Mouse (Mus musculus) forebrain, embryonic 10.5 days (tissue): ENCODE results near the gene Plxnb2. TPM values are rescaled to one million over a fixed set of nuclear protein-coding genes. Genes with fewer than 3 reads are reported as not detected.

ENCODE experiments used
- DNase-seq: peaks from one replicate; pipeline ENCODE4 v3.0.0-alpha.2; 2017; ENCODE audit warnings: low spot score; ENCODE audit errors: extremely low spot score
- H3K27ac ChIP-seq: fragments of 300-500 bp; sonication (generic); 2 replicates; pipeline ENCODE4 v1.5.1; 2016; ENCODE audit warnings: mild to moderate bottlenecking
- H3K27me3 ChIP-seq: fragments of 300-500 bp; sonication (generic); 2 replicates; pipeline ENCODE4 v1.6.1; 2016; ENCODE audit warnings: mild to moderate bottlenecking; ENCODE audit not compliant: poor library complexity, severe bottlenecking
- H3K36me3 ChIP-seq: fragments of 300-500 bp; sonication (generic); replicated peaks from 2 replicates; pipeline ENCODE4 v1.6.1; 2016; ENCODE audit warnings: mild to moderate bottlenecking, moderate library complexity
- H3K4me1 ChIP-seq: fragments of 300-500 bp; sonication (generic); 2 replicates; pipeline ENCODE4 v1.6.1; 2016
- H3K4me3 ChIP-seq: fragments of 300-500 bp; sonication (generic); 2 replicates; pipeline ENCODE4 v1.5.1; 2016; ENCODE audit warnings: mild to moderate bottlenecking, moderate library complexity
- H3K9me3 ChIP-seq: fragments of 300-500 bp; sonication (generic); 2 replicates; pipeline ENCODE4 v1.6.1; 2016; ENCODE audit warnings: mild to moderate bottlenecking, moderate library complexity
- WGBS: fragments of 180-500 bp; shearing (Covaris S2); methylation state at CpG from one replicate; pipeline ENCODE4 v1.1.7; 2016; 5-methylcytosine and 5-hydroxymethylcytosine counted together
- polyA plus RNA-seq: library from polyadenylated mRNA; unstranded; fragments of >200 nt; fragmentation: Nextera tagmentation; extraction: Ambion mirVana; gene quantifications from 2 replicates; pipeline ENCODE4 v1.2.1, GENCODE M21; 2016

Plxnb2 gene
- polyA plus RNA-seq, 1 experiment from 2014 or later = 155 TPM

DNA sequence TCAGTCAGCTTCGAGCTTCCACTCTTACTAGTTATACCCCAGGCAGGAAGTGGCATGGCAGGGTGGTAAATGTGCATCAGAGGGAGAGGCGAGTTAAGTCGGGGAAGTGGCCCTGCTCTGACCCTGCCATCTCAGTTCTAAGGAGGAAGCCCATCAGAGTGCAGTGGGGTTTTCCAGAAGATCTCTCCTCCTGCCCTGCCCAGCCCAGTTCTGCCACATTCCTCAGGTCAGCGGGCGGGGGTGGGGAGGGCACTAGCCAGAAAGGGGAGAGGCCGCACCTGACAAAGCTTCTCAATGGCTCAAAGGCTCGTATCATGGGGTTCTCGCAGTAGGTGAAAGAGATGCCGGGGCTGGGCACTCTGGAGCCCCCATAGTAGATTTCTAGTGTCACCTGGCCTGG, 19.2 kb downstream of the Plxnb2 start:
- Histone ChIP-seq H3K36me3 (peaks cover 100% of the 10 kb centered on the region), H3K9me3 (no peaks in the 10 kb centered on the region), H3K27ac (no peak overlapping the region), H3K4me3 (no peak overlapping the region), H3K4me1 (no peaks in the 10 kb centered on the region), H3K27me3 (no peaks in the 10 kb centered on the region)
- 93% methylated on average over 9 of the region's 9 CpGs for WGBS
- no peak for DNase-seq

DNA sequence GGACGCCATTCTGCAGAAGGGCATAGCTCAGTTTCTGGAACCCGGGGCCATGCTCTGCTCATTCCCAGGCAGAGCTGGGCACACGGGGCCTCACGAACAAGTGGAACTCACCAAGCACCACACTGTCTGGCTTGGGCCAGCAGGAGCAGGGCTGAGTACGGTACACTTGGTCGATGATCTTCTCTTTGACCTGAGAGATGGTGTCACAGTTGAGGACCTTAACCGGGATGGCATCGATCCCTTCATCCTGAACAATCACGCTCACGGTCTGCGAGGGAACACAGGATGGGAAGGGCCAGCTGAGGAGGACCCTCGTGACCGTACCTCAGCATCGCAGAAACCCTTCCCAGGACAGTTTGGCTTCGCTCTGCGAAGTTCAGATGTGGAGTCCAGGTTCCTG, 22.1 kb downstream of the Plxnb2 start:
- Histone ChIP-seq H3K9me3 (no peaks in the 10 kb centered on the region), H3K27ac (no peak overlapping the region), H3K4me3 (no peak overlapping the region), H3K27me3 (no peaks in the 10 kb centered on the region), H3K4me1 (peaks cover 7% of the 10 kb centered on the region), H3K36me3 (peaks cover 100% of the 10 kb centered on the region)
- no peak for DNase-seq
- WGBS = 93% methylated on average over 16 of the region's 16 CpGs

DNA sequence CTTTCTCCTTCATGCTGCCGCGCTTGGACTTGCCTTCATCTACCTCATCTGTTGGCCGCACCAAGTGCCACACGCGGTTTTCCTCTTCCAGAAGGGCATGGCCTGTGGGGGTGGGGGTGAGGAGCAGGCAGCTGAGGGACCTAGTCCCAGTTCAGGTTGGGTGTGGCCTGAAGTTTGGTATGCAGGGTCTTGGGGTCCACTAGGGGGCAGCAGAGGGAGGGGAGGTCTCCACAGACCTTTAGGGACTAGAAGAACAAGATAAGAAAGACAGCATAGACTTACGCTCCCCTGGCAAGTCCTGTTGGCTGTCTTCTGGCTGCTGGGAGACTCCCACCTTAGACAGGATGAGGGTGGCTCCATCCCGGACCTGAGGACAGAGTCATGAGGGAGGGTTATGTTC, 22.6 kb downstream of the Plxnb2 start:
- peak; percentile 73 for DNase-seq
- Histone ChIP-seq H3K4me1 (peaks cover 10% of the 10 kb centered on the region), H3K27ac (no peak overlapping the region), H3K36me3 (peaks cover 98% of the 10 kb centered on the region), H3K4me3 (no peak overlapping the region), H3K27me3 (no peaks in the 10 kb centered on the region), H3K9me3 (no peaks in the 10 kb centered on the region)
- WGBS = 68% methylated on average over 7 of the region's 7 CpGs

DNA sequence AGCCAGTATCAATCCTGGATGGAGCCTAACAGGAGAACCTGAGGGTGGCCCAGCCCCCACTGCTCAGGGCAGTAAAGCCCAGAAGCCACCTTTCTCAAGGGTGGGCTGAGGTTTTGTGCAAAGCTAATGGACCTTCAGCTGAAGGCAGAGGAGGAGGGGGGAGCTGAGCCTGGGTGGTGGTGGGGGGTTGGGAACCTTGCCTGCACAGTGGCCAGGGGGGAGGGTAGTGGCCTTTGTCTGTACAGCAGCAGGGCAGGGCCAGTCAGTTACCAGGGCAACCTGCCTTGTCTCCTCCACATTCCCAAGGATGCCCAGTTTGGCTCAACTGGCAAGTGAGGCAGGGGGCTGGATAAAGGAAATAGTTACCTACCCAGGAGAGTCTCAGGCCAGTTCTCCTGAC, 28.3 kb downstream of the Plxnb2 start:
- H3K4me3 ChIP-seq = peak overlapping the region; percentile 32; the same call in 1 of the 2 replicates
- DNase-seq = peak; percentile 81
- no peaks in the 10 kb centered on the region for H3K9me3 ChIP-seq
- peak overlapping the region; percentile 86 for H3K27ac ChIP-seq
- H3K27me3 ChIP-seq = peaks cover 18% of the 10 kb centered on the region
- H3K4me1 ChIP-seq = peaks cover 64% of the 10 kb centered on the region
- peaks cover 41% of the 10 kb centered on the region for H3K36me3 ChIP-seq

DNA sequence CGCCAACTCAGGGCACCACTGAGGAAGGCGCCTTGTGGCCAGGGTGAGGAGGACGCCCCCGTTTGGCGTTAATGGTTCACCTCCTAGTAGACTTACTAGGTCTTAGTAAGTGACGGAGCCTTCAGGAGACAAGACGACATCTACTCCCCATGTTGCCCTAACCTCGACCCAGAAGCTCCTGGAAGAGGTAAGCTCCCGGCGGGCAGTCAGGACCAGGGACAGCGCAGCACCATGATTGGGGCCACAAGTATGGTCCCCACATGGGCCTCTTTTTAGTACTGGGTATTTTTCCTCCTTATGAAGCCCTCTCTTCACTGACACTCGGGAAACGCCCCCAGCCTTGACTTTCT, 30.6 kb downstream of the Plxnb2 start:
- Histone ChIP-seq H3K9me3 (no peaks in the 10 kb centered on the region), H3K4me3 (peak overlapping the region; percentile 84), H3K36me3 (peaks cover 30% of the 10 kb centered on the region), H3K27ac (peak overlapping the region; percentile 96), H3K4me1 (peaks cover 83% of the 10 kb centered on the region), H3K27me3 (peaks cover 41% of the 10 kb centered on the region)
- 1% methylated on average over 13 of the region's 13 CpGs for WGBS
- peak; percentile 53 for DNase-seq

DNA sequence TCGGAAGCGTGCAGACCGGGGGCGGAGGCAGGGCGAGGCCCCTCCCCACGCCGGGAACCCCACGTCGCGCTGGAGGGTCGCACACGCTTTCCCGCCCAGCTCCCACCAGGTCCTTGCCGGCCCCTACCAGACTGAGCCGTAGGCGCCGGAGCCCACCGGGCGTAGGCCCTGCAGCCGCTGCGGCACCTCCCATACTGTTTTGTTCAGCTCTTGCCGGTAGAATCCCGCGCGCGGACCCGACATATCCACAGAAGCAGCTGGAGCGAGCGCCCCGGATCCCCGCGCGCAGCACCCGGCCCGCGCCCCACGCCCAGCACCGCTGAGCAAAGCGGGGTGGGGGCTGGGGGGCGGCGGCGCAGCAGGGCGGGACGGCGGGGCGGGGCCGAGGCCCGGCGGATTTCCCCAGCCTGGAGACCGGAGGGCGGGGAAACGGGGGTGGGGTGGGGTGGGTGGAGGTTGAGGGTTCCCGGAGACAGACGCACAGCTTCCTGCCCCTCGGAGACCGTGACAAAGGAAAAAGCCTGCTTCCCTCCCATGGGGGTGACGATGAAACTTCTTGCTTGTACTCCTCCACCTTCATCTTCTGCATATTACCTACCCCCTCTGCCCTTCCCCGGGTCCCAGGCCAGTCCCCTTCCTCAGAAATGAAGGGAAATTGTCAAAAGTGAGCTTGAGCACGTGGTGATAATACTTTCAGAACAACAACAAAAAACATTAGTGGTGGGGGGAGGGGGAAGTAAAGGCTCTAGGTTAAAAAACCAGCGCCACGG, 31.1 kb downstream of the Plxnb2 start, which contains the start of gene Mapk11:
Mapk11 (minus strand) TSS at position 358 of the 770 bp plus-strand sequence.
- Histone ChIP-seq H3K27ac (peak within 1 kb of the TSS; percentile 96), H3K4me1 (peaks cover 83% of the 10 kb centered on the region), H3K36me3 (peaks cover 30% of the 10 kb centered on the region), H3K9me3 (no peaks in the 10 kb centered on the region), H3K4me3 (peak within 1 kb of the TSS; percentile 84), H3K27me3 (peaks cover 47% of the 10 kb centered on the region)
- under 1% methylated on average over 59 of the region's 61 CpGs for WGBS
- peak; percentile 65 for DNase-seq

DNA sequence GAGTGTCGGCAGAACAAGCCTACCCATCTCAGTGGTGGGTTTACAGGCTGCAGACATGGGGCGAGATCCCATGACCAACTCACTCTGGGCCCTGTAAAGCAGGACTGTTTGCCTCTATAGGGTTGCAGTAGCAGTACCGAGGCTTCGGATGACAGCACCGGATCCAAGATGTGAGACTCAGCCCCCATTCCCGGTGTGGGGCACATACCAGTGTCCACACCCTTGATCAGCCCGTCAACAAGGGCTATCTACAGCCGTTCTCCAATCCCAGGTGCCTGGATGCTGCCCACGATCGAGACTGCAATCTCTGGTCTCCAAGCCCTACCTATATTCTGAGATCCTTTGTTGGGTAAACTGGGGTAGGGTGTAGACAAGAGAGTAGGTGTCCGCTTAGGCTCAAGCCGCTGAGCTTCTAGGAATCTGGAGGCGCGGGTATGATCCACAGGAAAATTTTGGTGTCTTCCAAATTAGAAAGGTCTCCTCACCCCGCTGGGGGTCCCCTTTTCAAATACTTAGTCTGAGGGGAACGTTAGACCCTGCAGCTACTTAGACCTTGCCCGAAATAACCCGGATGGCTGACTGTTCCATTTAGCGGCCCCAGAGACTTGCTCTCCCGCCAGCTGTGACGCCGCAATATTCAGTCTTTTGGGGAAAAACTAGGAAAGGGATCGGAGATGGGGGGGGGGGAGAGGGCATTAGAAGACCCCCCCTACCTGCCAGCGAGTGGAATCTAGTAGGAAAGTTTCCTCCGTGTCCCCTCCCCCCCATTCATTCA, 31.9 kb downstream of the Plxnb2 start:
- Histone ChIP-seq H3K36me3 (peaks cover 30% of the 10 kb centered on the region), H3K4me3 (peak overlapping the region; percentile 84), H3K27ac (peak overlapping the region; percentile 96), H3K4me1 (peaks cover 77% of the 10 kb centered on the region), H3K9me3 (no peaks in the 10 kb centered on the region), H3K27me3 (peaks cover 47% of the 10 kb centered on the region)
- DNase-seq = no peak
- 4% methylated on average over 25 of the region's 25 CpGs for WGBS

DNA sequence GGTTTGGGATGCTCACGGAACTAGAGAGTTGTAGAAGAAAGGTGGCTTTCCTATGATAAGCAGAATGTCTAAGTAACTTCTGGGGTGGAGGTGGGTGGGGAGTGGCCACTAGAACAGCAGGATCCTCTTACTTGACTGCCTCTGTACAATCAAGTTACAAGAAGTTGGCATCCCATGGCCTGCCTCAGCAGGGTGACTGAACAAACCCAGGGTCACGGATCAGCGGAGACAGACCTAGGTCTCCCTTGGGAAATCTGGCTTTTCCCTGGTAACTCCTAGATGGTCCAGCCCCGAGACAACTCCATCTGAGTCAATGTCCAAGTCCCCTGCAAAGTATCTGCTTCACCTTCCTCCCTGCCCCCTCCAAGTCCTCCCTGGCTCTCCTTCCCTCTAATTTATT, 32.7 kb downstream of the Plxnb2 start:
- 51% methylated on average over 4 of the region's 4 CpGs for WGBS
- 0 out of 2 replicates have a peak overlapping the region, but pooled peaks have one; percentile 30 for H3K27ac ChIP-seq
- H3K4me1 ChIP-seq = peaks cover 72% of the 10 kb centered on the region
- H3K36me3 ChIP-seq = peaks cover 33% of the 10 kb centered on the region
- peak overlapping the region; percentile 84 for H3K4me3 ChIP-seq
- H3K27me3 ChIP-seq = peaks cover 47% of the 10 kb centered on the region
- no peak for DNase-seq
- H3K9me3 ChIP-seq = no peaks in the 10 kb centered on the region

DNA sequence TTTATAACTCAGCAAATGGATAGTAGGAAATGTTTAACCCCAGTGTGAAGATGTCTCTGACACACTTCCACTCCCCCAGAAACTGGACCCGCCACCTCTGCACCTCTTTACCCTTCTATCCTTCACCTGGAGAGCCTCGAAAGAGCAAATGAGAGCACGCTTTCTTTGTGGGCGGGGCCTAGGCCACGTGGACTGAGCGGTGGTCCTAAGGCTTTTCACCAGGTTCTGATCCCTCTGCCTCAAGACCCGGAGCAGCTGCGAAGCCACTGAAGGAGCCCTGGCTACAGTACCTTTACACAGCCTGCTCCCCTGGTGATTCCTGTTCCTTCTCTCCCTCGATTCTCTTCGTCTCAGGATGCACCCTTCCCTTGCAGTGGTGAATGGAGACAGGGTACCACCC, 33.1 kb downstream of the Plxnb2 start:
- 0 out of 2 replicates have a peak overlapping the region, but pooled peaks have one; percentile 30 for H3K27ac ChIP-seq
- no peak for DNase-seq
- H3K27me3 ChIP-seq = peaks cover 50% of the 10 kb centered on the region
- H3K4me1 ChIP-seq = peaks cover 68% of the 10 kb centered on the region
- H3K4me3 ChIP-seq = peak overlapping the region; percentile 84
- 25% methylated on average over 10 of the region's 10 CpGs for WGBS
- no peaks in the 10 kb centered on the region for H3K9me3 ChIP-seq
- H3K36me3 ChIP-seq = peaks cover 38% of the 10 kb centered on the region

DNA sequence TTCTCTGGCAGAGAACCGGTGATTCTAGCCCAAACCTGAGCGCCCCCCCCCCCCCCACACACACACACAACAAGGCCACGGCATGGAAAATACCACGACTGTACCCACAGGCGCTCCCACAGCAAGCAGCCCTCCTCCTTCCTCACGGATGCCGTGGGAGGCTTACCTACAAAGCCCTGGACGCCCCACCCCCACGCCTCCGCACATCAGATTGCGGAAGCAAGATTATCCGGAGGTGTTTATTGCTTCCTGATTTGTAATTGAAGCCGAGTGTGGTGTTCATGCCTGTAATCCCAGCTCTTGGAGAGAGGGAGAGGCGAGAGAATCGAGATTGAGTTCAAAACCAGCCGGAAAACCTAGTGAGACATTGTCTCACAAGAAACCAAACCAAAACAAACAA, 33.6 kb downstream of the Plxnb2 start:
- H3K27ac ChIP-seq = peak overlapping the region; percentile 75
- no peaks in the 10 kb centered on the region for H3K9me3 ChIP-seq
- DNase-seq = no peak
- peaks cover 68% of the 10 kb centered on the region for H3K4me1 ChIP-seq
- 13% methylated on average over 16 of the region's 16 CpGs for WGBS
- H3K4me3 ChIP-seq = peak overlapping the region; percentile 84
- H3K36me3 ChIP-seq = peaks cover 42% of the 10 kb centered on the region
- peaks cover 54% of the 10 kb centered on the region for H3K27me3 ChIP-seq

DNA sequence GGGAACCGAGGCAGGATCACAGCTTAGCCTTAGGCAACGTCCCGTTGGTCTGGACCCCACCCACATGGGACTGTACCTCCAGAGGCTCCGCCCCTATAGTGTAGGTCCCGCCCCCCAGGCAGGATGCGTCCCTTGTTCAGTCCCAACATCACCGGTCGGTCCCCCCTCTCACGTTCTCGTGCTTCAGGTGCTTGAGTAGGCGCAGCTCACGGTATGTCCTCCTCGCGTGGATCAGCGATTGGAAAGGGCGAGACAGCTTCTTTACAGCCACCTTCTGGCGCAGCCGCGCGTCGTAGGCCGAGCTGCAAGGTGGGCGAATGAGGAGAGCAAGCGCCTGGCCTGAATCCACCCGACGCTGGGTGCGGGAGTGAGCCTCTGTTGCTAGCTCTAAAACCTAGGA, 34.1 kb downstream of the Plxnb2 start:
- 2% methylated on average over 27 of the region's 27 CpGs for WGBS
- Histone ChIP-seq H3K27ac (peak overlapping the region; percentile 75), H3K27me3 (peaks cover 59% of the 10 kb centered on the region)

DNA sequence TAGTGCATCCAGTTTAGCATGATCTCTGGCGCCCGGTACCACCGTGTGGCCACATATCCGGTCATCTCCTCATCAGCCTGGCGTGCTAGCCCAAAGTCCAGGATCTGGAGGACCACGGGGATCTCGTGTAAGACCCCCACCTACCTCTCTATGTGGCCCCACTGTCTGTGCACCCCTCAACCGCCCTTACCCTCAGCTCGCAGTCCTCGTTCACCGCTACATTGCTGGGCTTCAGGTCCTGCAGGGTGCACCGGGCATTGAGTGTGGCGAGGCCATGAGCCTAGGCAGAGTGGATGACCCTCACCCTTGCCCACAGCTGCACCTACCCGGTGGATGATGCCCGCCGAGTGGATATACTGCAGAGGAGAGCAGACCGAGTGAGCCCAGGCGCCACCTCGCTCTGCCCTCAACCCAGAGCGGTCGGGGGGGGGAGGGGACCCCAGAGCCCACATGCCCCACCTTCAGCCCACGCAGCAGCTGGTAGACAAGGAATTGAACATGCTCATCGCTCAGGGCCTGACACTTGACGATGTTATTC, 34.7 kb downstream of the Plxnb2 start:
- H3K27me3 ChIP-seq = peaks cover 65% of the 10 kb centered on the region
- H3K36me3 ChIP-seq = peaks cover 42% of the 10 kb centered on the region
- H3K4me1 ChIP-seq = peaks cover 71% of the 10 kb centered on the region
- WGBS = 76% methylated on average over 24 of the region's 24 CpGs
- DNase-seq = no peak
- H3K9me3 ChIP-seq = no peaks in the 10 kb centered on the region
- H3K4me3 ChIP-seq = peak overlapping the region; percentile 84; the same call in 1 of the 2 replicates
- no peak overlapping the region for H3K27ac ChIP-seq

More for the DNA sequence above, 34.1 kb downstream of the Plxnb2 start:
- Histone ChIP-seq H3K4me1 (peaks cover 68% of the 10 kb centered on the region), H3K9me3 (no peaks in the 10 kb centered on the region), H3K36me3 (peaks cover 42% of the 10 kb centered on the region), H3K4me3 (peak overlapping the region; percentile 84)
- DNase-seq = peak; percentile 54

DNA sequence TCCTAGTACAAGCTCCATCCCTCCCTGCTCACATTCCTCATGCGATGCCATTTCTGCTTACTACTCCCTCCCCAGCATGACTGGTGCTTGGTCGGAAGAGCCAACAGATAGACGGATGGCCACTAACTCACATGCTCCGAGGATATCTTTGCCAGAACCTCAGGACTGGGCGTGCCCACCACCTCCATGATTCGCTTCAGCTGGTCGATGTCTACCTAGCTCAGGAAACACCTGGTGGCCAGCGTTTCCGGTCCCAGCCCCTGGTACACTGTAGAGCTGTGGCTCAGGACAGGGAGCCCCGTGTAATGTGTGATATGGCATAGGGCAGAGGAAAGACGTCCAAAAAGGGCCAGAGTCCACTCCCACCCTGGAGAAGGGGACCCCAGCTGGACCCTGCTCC, 35.6 kb downstream of the Plxnb2 start:
- peaks cover 74% of the 10 kb centered on the region for H3K27me3 ChIP-seq
- DNase-seq = no peak
- H3K9me3 ChIP-seq = no peaks in the 10 kb centered on the region
- no peak overlapping the region for H3K4me3 ChIP-seq
- peaks cover 71% of the 10 kb centered on the region for H3K4me1 ChIP-seq
- no peak overlapping the region for H3K27ac ChIP-seq
- peaks cover 42% of the 10 kb centered on the region for H3K36me3 ChIP-seq
- WGBS = 93% methylated on average over 11 of the region's 11 CpGs
